Mouse (Mus musculus) limb, embryonic 14.5 days (tissue): ENCODE data around the gene Agps. TPM values are rescaled to one million over a fixed set of nuclear protein-coding genes. Genes with fewer than 3 reads are reported as not detected.

Experiments used
- ATAC-seq: fragments of 200-750 bp; cut with Nextera tagmentation; 2 replicates; pipeline ENCODE4 v1.8.0; 2017; ENCODE audit warnings: low read depth, moderate number of reproducible peaks, moderate TSS enrichment; ENCODE audit not compliant: low FRiP score
- DNase-seq: peaks from one replicate; pipeline ENCODE4 v3.0.0-alpha.2; 2015; ENCODE audit warnings: low spot score
- H3K27ac ChIP-seq: fragments of 300-500 bp; sonication (generic); replicated peaks from 2 replicates; pipeline ENCODE4 v1.5.1; 2014; ENCODE audit warnings: low read depth, mild to moderate bottlenecking, low read length, moderate library complexity, mixed read lengths
- H3K27me3 ChIP-seq: fragments of 300-500 bp; sonication (generic); 2 replicates; pipeline ENCODE4 v1.6.1; 2014; ENCODE audit warnings: low read length, mixed read lengths; ENCODE audit not compliant: control insufficient read depth, insufficient read depth
- H3K36me3 ChIP-seq: fragments of 300-500 bp; sonication (generic); 2 replicates; pipeline ENCODE4 v1.6.1; 2014; ENCODE audit warnings: mild to moderate bottlenecking, low read length, moderate library complexity, mixed read lengths; ENCODE audit not compliant: control insufficient read depth, insufficient read depth
- H3K4me1 ChIP-seq: fragments of 300-500 bp; sonication (generic); 2 replicates; pipeline ENCODE4 v1.6.1; 2014; ENCODE audit warnings: antibody characterized with exemption, low read length, mixed read lengths; ENCODE audit not compliant: control insufficient read depth, insufficient read depth
- H3K4me2 ChIP-seq: fragments of 300-500 bp; sonication (generic); replicated peaks from 2 replicates; pipeline ENCODE4 v1.6.1; 2014; ENCODE audit warnings: low read depth, mild to moderate bottlenecking, low read length, moderate library complexity; ENCODE audit not compliant: severe bottlenecking
- H3K4me3 ChIP-seq: fragments of 300-500 bp; sonication (generic); replicated peaks from 2 replicates; pipeline ENCODE4 v1.5.1; 2014; ENCODE audit warnings: low read length
- H3K9ac ChIP-seq: fragments of 300-500 bp; sonication (generic); 2 replicates; pipeline ENCODE4 v1.6.1; 2014; ENCODE audit warnings: mild to moderate bottlenecking, low read depth, low read length, moderate library complexity; ENCODE audit not compliant: severe bottlenecking
- H3K9me3 ChIP-seq: fragments of 300-500 bp; sonication (generic); 2 replicates; pipeline ENCODE4 v1.6.1; 2016; ENCODE audit warnings: low read length; ENCODE audit not compliant: control insufficient read depth
- POLR2A ChIP-seq: fragments of 200-500 bp; IDR thresholded peaks from 2 replicates; pipeline ENCODE4 v1.8.0; 2012; ENCODE audit warnings: inconsistent platforms, mild to moderate bottlenecking, moderate library complexity, borderline replicate concordance; ENCODE audit not compliant: insufficient read depth, insufficient read length; ENCODE audit errors: extremely low read depth
- WGBS: fragments of 180-500 bp; shearing (Covaris S2); extraction: QIAGEN DNeasy Blood & Tissue Kit; methylation state at CpG from one replicate; pipeline ENCODE4 v1.1.7; 2014; 5-methylcytosine and 5-hydroxymethylcytosine counted together
- polyA plus RNA-seq, 2 experiments: library from polyadenylated mRNA; depleted of rRNA in 1 of 2; stranded (reverse) in 1 of 2; unstranded in 1 of 2; fragments of >200 nt; fragmentation: Nextera tagmentation in 1 of 2; extraction: Ambion mirVana in 1 of 2; gene quantifications; 2 replicates each; pipeline versions ENCODE4 v1.2.1 to v1.2.3; 2012 to 2014

Agps gene
- polyA plus RNA-seq, 2 experiments: 17.0 to 27.5 TPM

DNA sequence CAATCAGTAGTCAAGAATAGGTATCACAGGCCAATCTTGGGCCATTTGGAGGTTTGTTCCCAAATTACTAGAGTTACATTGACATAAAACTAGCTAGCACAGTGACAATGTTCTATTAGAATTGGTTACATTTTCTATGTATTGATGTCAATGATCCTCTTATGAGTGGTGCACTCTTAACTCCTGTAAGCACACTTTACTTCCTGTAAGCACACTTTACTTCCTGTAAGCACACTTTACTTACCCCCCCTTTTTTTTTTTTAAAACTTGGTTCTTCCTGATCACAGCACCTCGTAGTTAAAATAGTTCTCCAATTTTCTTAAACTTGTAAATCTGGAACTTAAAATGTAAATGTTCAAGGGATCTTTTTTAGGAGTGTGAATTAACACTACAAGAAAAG, 75.2 kb downstream of the Agps start:
- Histone ChIP-seq H3K9ac (no peak overlapping the region), H3K4me1 (no peaks in the 10 kb centered on the region), H3K4me2 (no peak overlapping the region), H3K27ac (no peak overlapping the region), H3K9me3 (no peaks in the 10 kb centered on the region), H3K27me3 (no peaks in the 10 kb centered on the region), H3K36me3 (peaks cover 26% of the 10 kb centered on the region), H3K4me3 (no peak overlapping the region)
- no peak for TF ChIP-seq POLR2A
- 64% methylated on average over 1 of the region's 1 CpGs for WGBS
- DNase-seq: no peak
- ATAC-seq: no peak

DNA sequence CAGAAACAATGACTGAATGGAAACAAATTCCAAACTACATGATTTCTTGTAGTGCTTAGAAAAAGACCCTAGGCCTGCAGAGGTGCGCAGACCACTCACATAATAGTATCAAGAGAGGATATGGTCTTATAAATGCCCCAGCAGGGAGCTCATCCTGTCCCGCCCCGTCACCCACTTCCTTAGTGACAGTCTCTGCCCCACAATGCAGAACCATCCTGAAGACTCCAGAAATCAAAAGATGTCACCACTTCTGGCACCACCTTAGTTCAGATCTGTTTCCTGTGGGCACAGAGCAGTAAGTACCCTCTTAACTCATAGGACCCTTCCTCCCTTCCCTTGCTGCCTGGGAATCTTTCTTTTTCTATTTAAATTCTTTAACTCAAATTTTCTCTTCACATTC, 83.1 kb downstream of the Agps start:
- H3K9me3 ChIP-seq: no peaks in the 10 kb centered on the region
- no peak overlapping the region for H3K9ac ChIP-seq
- 92% methylated on average over 3 of the region's 3 CpGs for WGBS
- ATAC-seq (no peak), DNase-seq (no peak)
- H3K4me1 ChIP-seq: no peaks in the 10 kb centered on the region
- no peak overlapping the region for H3K4me2 ChIP-seq
- peaks cover 22% of the 10 kb centered on the region for H3K36me3 ChIP-seq
- no peak overlapping the region for H3K27ac ChIP-seq
- no peak overlapping the region for H3K4me3 ChIP-seq
- no peak for TF ChIP-seq POLR2A
- H3K27me3 ChIP-seq: no peaks in the 10 kb centered on the region

DNA sequence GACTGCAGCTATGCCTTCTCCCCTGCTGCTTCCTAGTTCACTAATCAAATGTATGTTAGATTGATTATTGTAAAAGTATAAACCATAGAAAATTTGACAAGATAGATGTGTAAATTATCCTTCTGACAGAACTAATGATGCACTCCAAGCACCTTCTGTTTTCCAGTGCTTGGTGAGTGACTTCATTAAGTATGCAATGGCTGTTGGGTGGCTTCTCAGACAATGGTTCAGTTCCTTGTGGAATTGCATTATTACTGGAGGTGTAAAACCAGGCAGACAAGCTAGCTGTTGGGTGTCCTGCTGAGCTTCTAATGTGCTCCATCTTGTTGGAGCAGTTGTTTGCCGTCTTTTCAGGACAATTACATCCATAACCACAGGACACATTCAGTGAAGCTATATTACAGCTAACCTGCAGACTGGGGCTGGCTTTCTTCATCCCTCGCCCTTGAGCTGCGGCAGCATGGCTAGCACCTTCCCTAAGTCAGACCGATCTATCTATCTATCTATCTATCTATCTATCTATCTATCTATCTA, 91.9 kb downstream of the Agps start:
- Histone ChIP-seq H3K4me3 (no peak overlapping the region), H3K27ac (no peak overlapping the region), H3K9ac (no peak overlapping the region), H3K4me2 (no peak overlapping the region), H3K27me3 (no peaks in the 10 kb centered on the region), H3K9me3 (no peaks in the 10 kb centered on the region), H3K36me3 (peaks cover 15% of the 10 kb centered on the region), H3K4me1 (no peaks in the 10 kb centered on the region)
- ATAC-seq (no peak), DNase-seq (no peak)
- 70% methylated on average over 4 of the region's 4 CpGs for WGBS
- TF ChIP-seq POLR2A: no peak

DNA sequence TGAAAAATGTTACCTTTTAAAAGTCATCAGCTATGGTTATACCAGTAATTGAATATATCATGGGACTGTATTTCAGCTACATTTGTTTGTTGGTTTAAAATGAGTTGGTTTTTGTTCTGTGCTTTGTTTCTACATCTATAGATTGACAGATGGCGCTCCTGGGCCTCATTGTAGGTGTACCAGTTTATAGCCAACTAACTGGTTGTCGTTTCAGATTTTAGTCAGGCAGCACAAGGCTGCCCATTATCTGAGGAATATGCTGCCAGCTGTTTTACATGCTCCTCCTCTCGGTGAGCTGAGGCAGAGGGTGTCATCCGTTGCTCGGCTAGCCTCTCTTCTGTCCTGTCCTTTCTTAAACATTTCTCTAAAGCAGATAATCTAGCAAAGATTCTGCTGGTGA, 94.1 kb downstream of the Agps start:
- Histone ChIP-seq H3K4me2 (no peak overlapping the region), H3K27me3 (no peaks in the 10 kb centered on the region), H3K4me3 (no peak overlapping the region), H3K4me1 (no peaks in the 10 kb centered on the region), H3K27ac (no peak overlapping the region), H3K9ac (no peak overlapping the region), H3K9me3 (no peaks in the 10 kb centered on the region), H3K36me3 (peaks cover 18% of the 10 kb centered on the region)
- 69% methylated on average over 5 of the region's 5 CpGs for WGBS
- TF ChIP-seq POLR2A: no peak
- no peak for ATAC-seq
- no peak for DNase-seq

DNA sequence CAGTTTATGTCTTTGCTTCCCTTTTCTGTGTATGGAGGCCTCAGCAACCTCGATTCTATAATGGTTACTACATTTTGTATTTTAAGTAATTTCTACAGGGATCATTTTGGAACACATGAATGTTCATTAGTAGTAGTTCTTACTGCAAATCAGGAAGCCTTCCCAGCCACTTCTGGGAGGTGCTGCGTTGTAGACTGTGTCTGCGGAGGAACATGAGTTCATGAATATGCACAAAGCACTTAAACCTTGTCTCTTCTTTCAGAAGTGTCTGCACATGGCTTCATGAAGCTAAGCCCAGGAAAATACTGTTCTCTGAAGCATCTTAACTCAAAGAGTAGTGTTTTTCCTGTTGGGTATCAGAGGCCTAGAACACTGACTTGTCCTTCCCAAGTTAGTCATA, 96.0 kb downstream of the Agps start:
- Histone ChIP-seq H3K4me1 (0 out of 2 replicates have a peak, but pooled peaks cover 2% of the 10 kb centered on the region), H3K4me2 (no peak overlapping the region), H3K27me3 (no peaks in the 10 kb centered on the region), H3K9ac (no peak overlapping the region), H3K9me3 (no peaks in the 10 kb centered on the region), H3K36me3 (peaks cover 18% of the 10 kb centered on the region), H3K27ac (no peak overlapping the region), H3K4me3 (no peak overlapping the region)
- DNase-seq (no peak), ATAC-seq (no peak)
- 89% methylated on average over 3 of the region's 3 CpGs for WGBS
- TF ChIP-seq POLR2A: no peak

DNA sequence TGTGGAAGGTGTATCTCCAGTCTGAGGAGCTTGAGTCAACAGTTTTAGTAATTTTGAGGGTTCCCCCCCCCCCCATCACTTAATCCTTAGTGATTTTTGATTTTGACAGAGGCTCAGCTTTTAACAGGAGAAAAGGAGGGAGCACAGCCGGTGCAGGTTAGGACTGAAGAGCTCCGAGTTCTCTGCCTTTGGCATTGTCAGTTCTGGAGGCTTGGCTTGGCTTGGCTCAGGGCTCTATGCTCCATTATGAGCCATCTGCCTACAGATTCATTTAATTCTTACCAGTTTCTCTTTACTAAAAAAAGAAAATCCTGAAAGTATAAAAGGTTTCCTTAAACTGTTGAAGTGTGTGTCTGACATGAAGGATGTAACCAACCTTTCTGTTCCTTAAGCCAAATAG, 97.2 kb downstream of the Agps start:
- peaks cover 14% of the 10 kb centered on the region for H3K36me3 ChIP-seq
- TF ChIP-seq POLR2A: no peak
- H3K27ac ChIP-seq: no peak overlapping the region
- H3K4me3 ChIP-seq: no peak overlapping the region
- no peak overlapping the region for H3K4me2 ChIP-seq
- 93% methylated on average over 2 of the region's 2 CpGs for WGBS
- H3K9me3 ChIP-seq: no peaks in the 10 kb centered on the region
- no peaks in the 10 kb centered on the region for H3K27me3 ChIP-seq
- peaks cover 7% of the 10 kb centered on the region; the same call in 1 of the 2 replicates for H3K4me1 ChIP-seq
- H3K9ac ChIP-seq: no peak overlapping the region
- ATAC-seq: no peak
- DNase-seq: no peak
